Mouse (Mus musculus) liver, postnatal 0 days (tissue): ENCODE measurements around the gene Cdh23. TPM values are rescaled to one million over a fixed set of nuclear protein-coding genes. Genes with fewer than 3 reads are reported as not detected.
"Not testable (repeated sequence)": the region's sequence is repeated elsewhere in the genome, so short reads cannot be mapped to it uniquely, and the experiment has no call there.

ENCODE experiments used
- ATAC-seq: fragments of 200-750 bp; cut with Nextera tagmentation; 2 replicates; pipeline ENCODE4 v1.8.0; 2017; ENCODE audit warnings: mild to moderate bottlenecking, moderate library complexity
- DNase-seq: peaks from one replicate; pipeline ENCODE4 v3.0.0-alpha.2; 2016
- H3K27ac ChIP-seq: fragments of 300-500 bp; sonication (generic); 2 replicates; pipeline ENCODE4 v1.5.1; 2014; ENCODE audit warnings: antibody characterized with exemption, moderate library complexity, mild to moderate bottlenecking, low read depth
- H3K27me3 ChIP-seq: fragments of 300-500 bp; sonication (generic); 2 replicates; pipeline ENCODE4 v1.6.1; 2014; ENCODE audit warnings: low read length, control low read depth, mixed read lengths; ENCODE audit not compliant: insufficient read depth
- H3K36me3 ChIP-seq: fragments of 300-500 bp; sonication (generic); replicated peaks from 2 replicates; pipeline ENCODE4 v1.6.1; 2014; ENCODE audit warnings: mild to moderate bottlenecking, control low read depth, low read length, moderate library complexity, mixed read lengths; ENCODE audit not compliant: insufficient read depth
- H3K4me1 ChIP-seq: fragments of 300-500 bp; sonication (generic); 2 replicates; pipeline ENCODE4 v1.6.1; 2014; ENCODE audit warnings: antibody characterized with exemption, mild to moderate bottlenecking, control low read depth; ENCODE audit not compliant: insufficient read depth
- H3K4me2 ChIP-seq: fragments of 300-500 bp; sonication (generic); 2 replicates; pipeline ENCODE4 v1.6.1; 2014; ENCODE audit warnings: low read depth, mild to moderate bottlenecking, low read length, moderate library complexity, mixed read lengths
- H3K4me3 ChIP-seq: fragments of 300-500 bp; sonication (generic); 2 replicates; pipeline ENCODE4 v1.5.1; 2014; ENCODE audit warnings: low read depth, low read length
- H3K9ac ChIP-seq: fragments of 300-500 bp; sonication (generic); replicated peaks from 2 replicates; pipeline ENCODE4 v1.6.1; 2014; ENCODE audit warnings: mild to moderate bottlenecking, moderate library complexity
- H3K9me3 ChIP-seq: fragments of 300-500 bp; sonication (generic); 2 replicates; pipeline ENCODE4 v1.6.1; 2016; ENCODE audit warnings: mild to moderate bottlenecking, control low read depth, low read length, mixed read lengths
- CTCF ChIP-seq: sonication (generic); IDR thresholded peaks from 2 replicates; pipeline ENCODE4 v1.5.1; 2016; ENCODE audit warnings: antibody characterized with exemption, low read depth
- EP300 ChIP-seq: IDR thresholded peaks from 2 replicates; pipeline ENCODE4 v1.6.1; 2016; ENCODE audit warnings: antibody characterized with exemption, low read depth, mild to moderate bottlenecking
- WGBS: fragments of 180-500 bp; shearing (Covaris S2); extraction: QIAGEN DNeasy Blood & Tissue Kit; methylation state at CpG from one replicate; pipeline ENCODE4 v1.1.7; 2014; ENCODE audit not compliant: insufficient replicate concordance; 5-methylcytosine and 5-hydroxymethylcytosine counted together
- polyA plus RNA-seq: library from polyadenylated mRNA; unstranded; fragments of >200 nt; fragmentation: Nextera tagmentation; extraction: Ambion mirVana; gene quantifications from 2 replicates; pipeline ENCODE4 v1.2.1, GENCODE M21; 2015

The Cdh23 gene
- polyA plus RNA-seq, 1 experiment from 2014 or later = 0.28 TPM

DNA sequence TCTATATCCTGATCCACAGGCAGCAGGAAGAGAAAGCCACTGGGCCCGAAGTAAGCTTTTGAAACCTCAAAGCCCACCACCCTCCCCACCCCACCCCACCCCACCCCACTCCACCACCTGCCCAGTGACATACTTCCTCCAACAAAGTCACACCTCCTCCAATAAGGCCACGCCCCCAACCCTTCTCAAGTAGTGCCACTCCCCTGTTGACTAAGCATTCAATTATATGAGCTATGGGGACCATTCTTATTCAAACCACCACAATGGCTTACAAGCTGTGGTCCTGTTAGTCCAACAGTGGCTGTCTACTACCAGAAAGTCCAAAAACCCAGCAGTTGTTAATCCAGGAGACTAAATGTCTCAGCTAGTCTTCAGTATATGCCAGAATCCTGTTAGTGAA is 22.2 kb upstream of the Cdh23 start:
- Histone ChIP-seq H3K9ac (no peak overlapping the region), H3K27ac (no peak overlapping the region), H3K36me3 (peaks cover 13% of the 10 kb centered on the region; the same call in 1 of the 2 replicates), H3K4me1 (no peaks in the 10 kb centered on the region), H3K27me3 (no peaks in the 10 kb centered on the region), H3K9me3 (no peaks in the 10 kb centered on the region), H3K4me3 (no peak overlapping the region), H3K4me2 (no peak overlapping the region)
- no peak for DNase-seq
- TF ChIP-seq EP300 = no peak
- TF ChIP-seq CTCF = no peak
- no peak for ATAC-seq
- whole genome bisulfite sequencing = 79% methylated on average over 2 of the region's 2 CpGs

DNA sequence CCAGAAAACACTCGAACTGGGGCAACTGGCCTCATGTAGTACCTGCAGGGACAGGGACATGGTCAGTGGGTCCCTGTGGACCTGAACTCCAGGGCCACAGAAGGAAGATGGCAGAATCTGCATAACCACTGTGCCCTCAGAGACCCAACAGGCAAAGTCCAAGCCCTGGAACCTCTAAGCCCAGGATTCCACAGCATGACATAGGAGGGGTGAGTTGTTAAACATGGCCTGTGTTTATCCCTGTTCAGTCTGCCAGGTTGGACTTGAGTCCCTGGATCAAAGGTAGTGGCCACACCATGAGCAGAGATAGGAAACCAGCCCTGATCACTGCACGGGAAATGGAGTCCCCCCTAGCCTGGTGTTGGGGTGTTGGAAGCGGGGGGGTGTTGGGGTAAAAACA is 20.2 kb upstream of the Cdh23 start:
- no peak for DNase-seq
- WGBS = 79% methylated on average over 3 of the region's 3 CpGs
- peak; percentile 49 for ATAC-seq
- Histone ChIP-seq H3K4me3 (no peak overlapping the region), H3K4me1 (no peaks in the 10 kb centered on the region), H3K27me3 (no peaks in the 10 kb centered on the region), H3K9me3 (no peaks in the 10 kb centered on the region), H3K36me3 (peaks cover 13% of the 10 kb centered on the region; the same call in 1 of the 2 replicates), H3K9ac (no peak overlapping the region), H3K4me2 (no peak overlapping the region), H3K27ac (no peak overlapping the region)
- TF ChIP-seq EP300 = no peak

DNA sequence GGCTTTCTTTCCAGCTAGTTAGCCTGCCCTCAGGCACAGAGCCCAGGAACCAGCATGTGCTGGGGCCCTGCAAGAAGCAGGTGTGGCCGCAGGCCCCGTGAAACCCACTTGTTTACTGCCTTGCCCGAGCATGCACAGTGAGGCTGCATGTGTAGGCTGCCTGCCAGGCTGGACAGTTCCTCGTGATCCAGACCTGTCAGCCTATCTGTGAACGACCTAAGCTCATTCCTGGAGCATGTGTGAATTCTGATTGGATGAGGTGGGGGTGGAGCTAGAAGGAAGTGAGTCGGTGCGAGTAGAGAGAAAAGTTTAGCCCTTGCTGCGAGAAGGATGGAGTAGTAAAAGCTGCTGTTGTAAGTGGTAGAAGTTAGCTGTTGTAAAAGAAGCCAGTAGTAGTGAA is 16.0 kb upstream of the Cdh23 start:
- ATAC-seq, H3K9ac ChIP-seq, H3K4me1 ChIP-seq, H3K27ac ChIP-seq, H3K9me3 ChIP-seq, H3K4me2 ChIP-seq, DNase-seq, H3K27me3 ChIP-seq, H3K4me3 ChIP-seq: not testable (repeated sequence)
- WGBS = 75% methylated on average over 7 of the region's 8 CpGs
- H3K36me3 ChIP-seq = peaks cover 13% of the 10 kb centered on the region; the same call in 1 of the 2 replicates

DNA sequence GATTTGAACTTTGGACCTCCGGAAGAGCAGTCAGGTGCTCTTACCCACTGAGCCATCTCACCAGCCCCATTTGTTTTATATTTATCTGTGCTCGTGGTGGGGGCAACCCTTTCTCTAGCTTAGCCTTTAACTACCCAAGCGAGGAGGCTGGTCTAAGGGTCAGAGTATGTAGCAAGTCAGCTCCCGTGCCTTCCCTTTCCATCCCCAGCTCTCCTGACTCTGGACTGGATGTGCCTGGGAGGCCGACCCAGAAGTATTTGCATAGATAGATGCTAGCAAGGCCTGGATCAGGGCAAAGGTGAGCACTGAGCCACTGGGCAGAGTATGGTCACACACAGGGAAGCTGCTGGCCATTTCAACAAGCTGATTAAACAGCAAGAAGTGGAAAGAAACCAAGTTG is 12.5 kb upstream of the Cdh23 start:
- no peak for DNase-seq
- Histone ChIP-seq H3K9me3 (no peaks in the 10 kb centered on the region), H3K4me1 (no peaks in the 10 kb centered on the region), H3K27me3 (no peaks in the 10 kb centered on the region), H3K9ac (no peak overlapping the region), H3K4me2 (no peak overlapping the region), H3K27ac (no peak overlapping the region), H3K4me3 (no peak overlapping the region), H3K36me3 (no peaks in the 10 kb centered on the region)
- peak; percentile 87 for ATAC-seq
- TF ChIP-seq EP300 = no peak
- no peak for TF ChIP-seq CTCF
- WGBS = 57% methylated on average over 5 of the region's 5 CpGs

DNA sequence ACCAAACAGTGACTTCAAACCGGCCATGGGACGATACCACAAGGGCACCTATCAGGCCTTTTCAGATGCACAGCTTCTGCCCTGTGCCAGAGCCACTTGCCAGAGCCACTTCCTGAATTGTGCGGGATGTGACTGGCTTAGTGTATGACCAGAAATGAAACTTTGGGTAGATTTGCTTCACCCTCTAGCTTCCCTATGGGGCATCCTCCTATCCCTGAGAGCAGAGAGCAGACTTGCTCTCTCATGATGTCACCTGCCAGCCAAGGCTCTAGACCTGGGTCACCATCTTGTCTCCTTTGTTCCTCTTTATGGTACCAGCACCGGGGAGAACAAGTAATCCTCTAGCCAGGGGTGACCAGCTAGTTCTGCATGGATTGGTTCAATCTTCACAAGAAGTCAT is 10.0 kb upstream of the Cdh23 start:
- Histone ChIP-seq H3K4me2 (no peak overlapping the region), H3K27me3 (no peaks in the 10 kb centered on the region), H3K9ac (no peak overlapping the region), H3K4me1 (no peaks in the 10 kb centered on the region), H3K9me3 (no peaks in the 10 kb centered on the region), H3K4me3 (no peak overlapping the region), H3K36me3 (no peaks in the 10 kb centered on the region), H3K27ac (peak overlapping the region; percentile 11; the same call in 1 of the 2 replicates)
- 51% methylated on average over 4 of the region's 4 CpGs for WGBS
- DNase-seq = no peak
- peak; percentile 26; the same call in 1 of the 2 replicates for ATAC-seq
- TF ChIP-seq EP300 = no peak
- TF ChIP-seq CTCF = no peak

DNA sequence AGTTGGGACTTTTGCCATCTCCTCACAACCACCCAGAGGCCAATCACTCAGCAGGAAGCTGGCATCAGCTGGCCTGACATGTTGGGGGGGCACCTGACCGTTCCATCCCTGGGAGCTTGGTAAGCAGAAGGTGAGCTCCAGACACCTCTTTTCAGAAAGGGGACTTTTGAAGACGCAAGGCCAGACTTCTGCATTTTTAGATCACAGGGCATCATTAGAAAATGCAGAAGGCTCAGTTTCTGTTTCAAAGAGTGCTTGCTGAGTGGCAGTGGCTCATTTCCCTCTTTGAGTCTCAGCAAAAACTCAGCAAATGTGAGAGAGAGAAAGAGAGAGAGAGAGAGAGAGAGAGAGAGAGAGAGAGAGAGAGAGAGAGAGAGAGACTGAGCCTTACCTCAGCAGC is 8.8 kb upstream of the Cdh23 start:
- no peak for DNase-seq
- no peaks in the 10 kb centered on the region for H3K27me3 ChIP-seq
- whole genome bisulfite sequencing = 38% methylated on average over 2 of the region's 2 CpGs

DNA sequence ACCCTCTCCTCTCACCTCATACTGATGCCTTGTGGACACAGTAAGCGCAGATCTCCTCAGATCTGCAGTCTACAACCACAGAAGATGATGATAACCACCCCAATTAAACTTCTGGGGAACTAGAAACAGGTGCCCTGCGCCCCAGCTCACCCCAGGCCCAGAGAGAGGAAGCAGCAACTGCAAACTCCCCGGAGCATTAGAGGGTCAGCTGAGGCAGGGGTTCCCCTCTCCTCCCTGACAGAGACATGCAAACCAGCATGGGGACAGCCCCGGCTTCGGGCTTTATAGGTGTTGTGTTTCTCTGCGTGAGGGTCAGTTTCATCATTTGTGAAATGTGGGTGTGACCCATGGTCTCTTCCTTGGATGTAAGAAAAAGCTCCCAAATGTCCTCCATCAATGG is 1.5 kb upstream of the Cdh23 start:
- Histone ChIP-seq H3K9me3 (no peaks in the 10 kb centered on the region), H3K4me1 (no peaks in the 10 kb centered on the region), H3K9ac (no peak overlapping the region), H3K36me3 (no peaks in the 10 kb centered on the region), H3K27me3 (no peaks in the 10 kb centered on the region), H3K27ac (no peak overlapping the region), H3K4me2 (no peak overlapping the region), H3K4me3 (no peak overlapping the region)
- TF ChIP-seq EP300 = no peak
- no peak for TF ChIP-seq CTCF
- 59% methylated on average over 6 of the region's 6 CpGs for WGBS
- DNase-seq (no peak), ATAC-seq (no peak)

More for the DNA sequence above, 8.8 kb upstream of the Cdh23 start:
- no peak overlapping the region for H3K27ac ChIP-seq
- no peak for TF ChIP-seq CTCF
- TF ChIP-seq EP300 = no peak
- ATAC-seq = no peak
- H3K4me1 ChIP-seq = no peaks in the 10 kb centered on the region
- H3K4me2 ChIP-seq = no peak overlapping the region
- no peak overlapping the region for H3K4me3 ChIP-seq
- H3K9me3 ChIP-seq = no peaks in the 10 kb centered on the region
- no peak overlapping the region for H3K9ac ChIP-seq
- no peaks in the 10 kb centered on the region for H3K36me3 ChIP-seq
